Mouse (Mus musculus) kidney, postnatal 4 days (tissue): Measurements from ENCODE around the gene Snx15.
"Not testable (repeated sequence)": the region's sequence is repeated elsewhere in the genome, so short reads cannot be mapped to it uniquely, and the experiment has no call there.

Experiments used
- DNase-seq, 2 experiments: peaks; one replicate each; pipeline ENCODE4 v3.0.0; 2021; ENCODE audit warnings: mixed read lengths in 2 of 2

Snx15 gene

DNA sequence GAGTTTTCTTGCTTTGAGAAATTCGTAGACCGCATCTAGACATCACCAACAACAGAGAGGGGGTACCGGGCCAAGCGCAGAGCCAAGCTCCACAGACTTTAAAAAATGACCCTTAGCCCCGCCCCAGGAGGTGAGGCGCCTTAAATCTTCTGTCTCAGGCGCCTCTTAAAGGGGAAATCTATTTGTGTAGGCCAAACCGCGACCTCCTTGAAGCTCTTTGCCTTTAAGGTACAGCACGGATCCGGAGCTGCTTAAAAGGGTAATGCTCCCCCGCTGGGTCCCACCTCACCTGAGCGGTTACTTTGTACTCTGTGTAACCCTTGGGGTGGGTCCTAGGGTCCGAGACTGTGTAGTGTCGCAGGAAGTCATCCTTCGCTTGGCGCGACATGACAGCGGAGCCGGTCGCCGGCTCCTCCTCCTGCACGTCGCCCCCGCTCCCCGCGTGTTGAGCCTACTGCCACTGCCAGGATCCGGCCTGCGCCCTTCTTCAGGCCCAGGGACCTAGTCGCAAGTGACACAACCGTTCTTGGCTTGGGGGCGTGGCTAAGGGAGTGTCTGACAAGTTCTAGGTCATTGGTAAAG lies at the start of gene Snx15:
Gene Snx15 (minus strand): TSS at position 545 of the 582 bp plus-strand sequence.
- DNase-seq = peak; percentile 93 to 98

DNA sequence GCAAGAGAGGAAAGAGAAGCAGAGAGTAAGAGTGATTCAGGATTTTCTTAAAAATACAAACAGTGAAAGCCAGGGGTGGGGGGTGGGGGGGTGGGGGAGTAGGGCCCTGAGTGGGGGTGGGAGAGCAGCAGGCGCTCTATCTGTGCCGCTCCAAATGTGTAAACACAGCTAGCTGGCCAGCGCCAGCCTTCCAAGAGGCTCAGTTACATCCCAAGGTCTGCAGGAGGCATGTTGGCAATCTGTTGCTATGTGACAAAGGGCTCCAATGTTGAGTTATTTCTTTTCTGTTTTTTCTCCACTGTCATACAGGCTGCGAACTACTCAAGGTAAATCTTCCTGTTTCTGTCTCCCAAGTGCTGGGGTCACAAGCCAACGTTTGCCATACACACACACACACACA lies 46.7 kb upstream of the Snx15 start:
- DNase-seq = no peak

DNA sequence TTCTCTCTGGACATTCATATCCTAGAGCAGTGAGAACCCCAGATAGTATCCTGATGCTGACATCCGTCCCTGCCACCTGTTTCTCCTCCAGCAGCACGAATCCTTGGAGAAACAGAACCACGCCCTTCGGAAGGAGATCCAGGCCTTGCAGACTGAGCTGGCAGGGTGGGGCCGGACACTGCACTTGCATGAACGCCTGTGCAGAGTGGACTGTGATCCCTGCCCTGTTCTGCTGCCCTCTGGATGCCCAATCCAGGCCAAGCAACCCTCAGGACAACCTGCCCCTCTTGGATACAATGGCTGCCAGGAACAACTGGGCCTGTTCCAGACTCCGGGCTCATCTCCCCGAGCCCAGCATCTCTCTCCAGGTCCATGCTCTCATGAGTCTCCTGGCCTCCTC lies 43.1 kb upstream of the Snx15 start:
- no peak for DNase-seq

DNA sequence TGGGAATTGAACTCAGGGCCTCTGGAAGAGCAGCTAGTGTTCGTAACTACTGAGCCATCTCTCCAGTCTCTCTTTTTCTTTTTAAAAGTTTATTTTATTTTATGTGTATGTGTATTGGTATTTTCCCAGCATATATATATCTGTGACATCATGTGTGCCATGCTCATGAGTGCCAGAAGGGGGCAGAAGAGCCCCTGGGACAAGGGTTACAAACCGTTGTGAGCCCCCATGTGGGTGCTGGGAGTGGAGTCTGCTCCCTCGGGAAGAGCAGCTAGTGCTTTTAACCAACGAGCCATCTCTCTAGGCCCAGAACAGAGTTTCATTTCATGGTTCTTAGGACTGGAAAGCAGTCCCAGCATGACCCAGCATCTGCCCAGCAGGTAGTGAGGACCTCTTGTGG lies 38.6 kb upstream of the Snx15 start:
- no peak for DNase-seq

DNA sequence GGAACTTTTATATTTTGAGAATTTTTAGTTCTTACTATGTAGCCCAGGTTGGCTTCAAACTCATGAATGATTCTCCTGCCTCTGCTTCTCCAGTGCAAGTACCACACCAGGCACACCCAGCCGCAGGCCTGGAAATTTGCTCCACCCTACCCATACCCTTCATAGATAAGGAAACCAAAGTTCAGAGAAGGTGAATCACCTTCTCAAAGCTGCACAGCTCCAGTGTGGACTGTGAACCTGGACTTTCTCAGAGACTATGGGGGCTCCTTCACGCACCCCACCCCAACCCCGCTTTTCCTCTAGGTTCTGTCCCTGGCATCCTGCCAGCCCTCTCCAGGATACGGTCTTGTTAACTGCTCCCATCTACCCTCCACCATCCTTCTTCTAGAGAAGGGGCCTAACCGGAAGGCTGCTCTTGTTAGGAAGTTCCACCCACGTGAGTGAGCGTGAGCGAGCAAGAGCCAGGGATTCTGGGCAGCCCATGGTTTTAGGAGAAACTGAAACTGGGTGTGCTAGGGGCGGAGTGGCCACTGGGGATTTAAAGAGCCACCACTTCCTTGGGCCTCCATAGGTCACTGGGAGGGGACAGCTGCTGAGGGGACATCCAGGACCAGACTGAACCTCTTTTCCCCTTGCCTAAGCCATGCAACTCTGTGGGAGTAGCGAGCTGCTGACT lies 35.9 kb upstream of the Snx15 start:
- peak; percentile 29 to 52 for DNase-seq

- DNase-seq = peak in 1 of 2 experiments; percentile 27
Observed at GRCm38 (mm10) chr19:6157220-6157619, 29.1 kb upstream of the Snx15 start.

DNA sequence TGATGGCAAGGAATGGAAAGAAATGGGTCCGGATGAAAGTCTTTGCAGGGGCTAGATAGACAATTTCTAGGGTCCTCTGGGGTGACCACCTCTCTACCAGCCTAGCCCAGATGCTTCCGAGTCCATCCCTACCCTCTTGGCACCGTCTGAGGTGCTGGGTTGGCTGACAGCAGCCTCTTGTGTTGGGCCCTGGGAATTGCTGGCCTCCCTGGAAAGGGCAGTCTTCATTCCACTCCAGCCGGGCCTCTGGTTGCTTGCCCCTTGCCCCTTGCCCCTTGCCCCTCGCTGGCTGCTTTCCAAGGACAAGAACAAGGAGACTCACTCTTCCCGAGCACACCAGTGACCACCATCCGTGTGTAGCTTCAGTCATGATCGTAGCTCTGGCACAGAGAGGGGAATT lies 28.3 kb upstream of the Snx15 start:
- DNase-seq = peak; percentile 41 to 59

GRCm38 (mm10) chr19:6155174-6155573 lies 27.1 kb upstream of the Snx15 start:
- no peak for DNase-seq

DNA sequence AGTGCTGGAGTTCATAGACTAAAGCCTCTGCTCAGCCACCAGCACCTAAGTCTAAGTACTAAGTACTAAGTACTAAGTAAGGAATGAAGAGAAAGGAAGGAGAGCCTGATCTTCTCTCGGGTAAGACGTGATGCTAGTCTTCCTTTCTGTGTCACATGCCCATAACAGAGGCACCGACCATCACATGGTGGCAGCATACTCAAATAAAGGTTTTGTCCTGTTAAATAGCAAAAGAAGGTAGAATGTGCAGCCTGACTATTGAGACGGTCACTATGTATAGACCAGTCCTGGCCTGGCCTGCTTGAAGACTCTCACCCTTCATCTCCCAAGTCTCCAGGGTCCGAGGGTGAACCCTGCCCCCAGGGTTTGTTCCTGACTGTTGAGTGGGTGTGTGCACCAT lies 16.7 kb upstream of the Snx15 start:
- no peak for DNase-seq

DNA sequence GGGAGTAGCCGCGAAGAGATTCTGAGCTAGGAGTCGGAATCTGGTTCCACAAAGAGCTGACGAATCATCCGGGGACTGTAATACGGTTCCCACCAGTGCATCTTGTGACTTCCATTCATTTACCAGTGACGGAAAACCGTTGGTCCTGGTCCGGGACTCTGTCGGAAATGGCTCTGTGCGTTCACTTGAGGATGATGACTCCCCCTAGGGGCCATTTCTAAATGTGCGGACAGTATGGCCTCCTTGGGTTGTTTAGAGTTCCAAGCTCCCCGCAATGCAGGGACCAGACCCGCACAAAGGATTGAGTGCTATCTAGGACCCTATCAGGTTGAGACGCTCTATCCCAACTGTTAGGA lies 13.3 kb upstream of the Snx15 start, which contains the start of gene Arl2:
Gene Arl2 (minus strand): TSS at position 155 of the 356 bp plus-strand sequence.
- DNase-seq = peak; percentile 80 to 89

- peak; percentile 93 to 96 for DNase-seq
Observed at GRCm38 (mm10) chr19:6140678-6141393, 12.7 kb upstream of the Snx15 start, which contains the start of gene Batf2. Batf2 (plus strand) TSS chr19:6140983.

DNA sequence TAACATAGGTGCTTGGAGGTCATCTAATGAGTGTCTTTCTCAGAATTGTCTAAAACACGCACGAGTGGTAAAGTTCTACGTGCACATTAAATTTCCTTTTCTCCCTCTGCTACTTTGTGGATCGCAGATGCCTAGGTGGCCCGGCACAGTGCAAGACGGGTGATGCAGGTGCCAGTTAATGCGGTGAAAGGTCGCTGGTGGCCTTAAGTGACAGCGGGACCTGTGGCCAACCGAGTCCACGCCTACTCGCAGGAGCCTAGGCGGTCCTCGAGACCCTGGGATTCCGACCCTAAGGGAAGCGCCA lies 12.2 kb upstream of the Snx15 start:
- DNase-seq = no peak

- no peak for DNase-seq
Observed at GRCm38 (mm10) chr19:6139701-6140100, 11.6 kb upstream of the Snx15 start.

DNA sequence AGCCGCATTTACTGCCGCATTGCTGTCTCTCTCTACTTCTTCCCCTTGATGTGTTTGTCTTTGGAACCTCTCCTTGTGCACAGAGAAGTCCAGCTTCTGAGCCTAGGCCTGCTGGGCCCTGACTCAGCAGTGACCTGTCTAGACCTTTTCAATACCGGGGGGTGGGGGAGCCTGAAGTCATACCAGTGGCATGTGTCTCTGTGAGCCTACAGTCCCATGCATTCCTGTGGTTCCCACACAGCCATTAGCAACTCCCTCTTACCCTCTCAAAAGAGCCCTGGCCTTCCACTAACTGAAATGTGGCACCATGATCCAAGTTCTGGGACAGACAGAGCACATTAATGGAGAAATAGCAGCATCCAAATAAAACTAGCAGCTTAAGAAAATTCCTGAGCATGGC lies 8.3 kb upstream of the Snx15 start:
- no peak for DNase-seq

- not testable (repeated sequence) for DNase-seq
Observed at GRCm38 (mm10) chr19:6133197-6133596, 5.1 kb upstream of the Snx15 start.

GRCm38 (mm10) chr19:6132171-6132827 lies 4.2 kb upstream of the Snx15 start:
- no peak for DNase-seq

- DNase-seq = not testable (repeated sequence)
Observed at GRCm38 (mm10) chr19:6130414-6131128, 2.5 kb upstream of the Snx15 start.

- no peak for DNase-seq
Observed at GRCm38 (mm10) chr19:6126789-6127580, 1.1 kb downstream of the Snx15 start.

GRCm38 (mm10) chr19:6126289-6126688 lies 1.8 kb downstream of the Snx15 start:
- peak; percentile 58 to 59 for DNase-seq

- no peak for DNase-seq
Observed at GRCm38 (mm10) chr19:6124898-6125297, 3.2 kb downstream of the Snx15 start.

- no peak for DNase-seq
Observed at GRCm38 (mm10) chr19:6123330-6123729, 4.8 kb downstream of the Snx15 start.

- DNase-seq = peak in 1 of 2 experiments; percentile 43
Observed at GRCm38 (mm10) chr19:6121761-6122160, 6.3 kb downstream of the Snx15 start.
